Mouse (Mus musculus): ENCODE data around the gene Fstl5.
"Not testable (repeated sequence)": the region's sequence is repeated elsewhere in the genome, so short reads cannot be mapped to it uniquely, and the experiment has no call there.

Gene Fstl5

DNA sequence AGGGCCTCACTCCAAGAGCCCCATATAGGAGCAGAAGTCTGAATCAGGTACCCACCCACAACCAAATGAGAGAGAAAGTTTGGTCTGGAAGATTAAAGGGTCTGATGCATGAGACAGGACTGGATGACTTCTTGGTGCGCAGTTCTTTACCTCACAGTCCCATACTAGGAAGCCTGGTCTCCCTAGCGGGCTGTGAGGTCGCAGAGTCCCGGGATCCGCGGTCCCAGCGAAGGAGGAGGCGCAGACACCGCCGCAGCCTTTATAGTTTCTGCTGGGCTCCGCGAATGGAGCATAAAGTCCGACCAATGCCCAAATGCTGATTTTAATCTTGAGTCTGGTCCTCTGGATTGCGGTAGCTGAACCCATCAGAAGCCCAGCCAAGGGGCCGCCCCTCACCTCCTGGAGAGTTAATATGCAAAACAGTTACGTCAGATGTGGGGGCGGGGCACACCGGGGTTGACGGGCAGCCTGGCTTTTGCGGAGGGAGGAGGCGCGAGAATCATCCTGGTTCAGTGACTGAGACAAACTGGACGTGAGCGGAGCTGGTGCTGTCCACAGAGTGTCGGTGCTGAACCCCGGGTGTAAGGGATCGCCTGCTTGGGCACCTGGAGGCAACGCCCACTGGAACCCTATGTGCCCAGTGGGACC lies at the start of gene Fstl5:
TSS of gene Fstl5 (plus strand) at position 211 of the 648 bp plus-strand sequence.
- DNase-seq (ENCODE audit: low spot score in 2 of 2), result peak; percentile 66 to 73

DNA sequence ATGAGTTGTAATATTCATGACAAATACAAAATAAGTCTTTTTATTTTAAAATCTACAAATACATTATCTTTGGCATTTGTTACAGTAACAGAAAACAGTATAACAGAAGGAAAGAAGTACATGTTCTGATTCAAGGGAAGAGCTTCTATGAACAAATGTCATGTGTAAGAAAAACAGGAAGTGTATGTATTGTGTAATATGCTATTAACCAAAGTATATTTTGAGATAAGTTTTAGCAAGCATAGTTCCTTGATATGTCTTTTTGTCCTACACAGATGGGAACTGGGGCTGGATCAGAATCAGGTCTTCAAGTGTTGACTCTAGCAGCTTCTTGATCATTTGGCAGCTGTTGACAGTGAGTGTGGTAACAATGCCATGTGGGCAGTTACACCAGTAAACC lies 48.5 kb upstream of the Fstl5 start:
- no peak for DNase-seq (ENCODE audit: low spot score in 2 of 2)

DNA sequence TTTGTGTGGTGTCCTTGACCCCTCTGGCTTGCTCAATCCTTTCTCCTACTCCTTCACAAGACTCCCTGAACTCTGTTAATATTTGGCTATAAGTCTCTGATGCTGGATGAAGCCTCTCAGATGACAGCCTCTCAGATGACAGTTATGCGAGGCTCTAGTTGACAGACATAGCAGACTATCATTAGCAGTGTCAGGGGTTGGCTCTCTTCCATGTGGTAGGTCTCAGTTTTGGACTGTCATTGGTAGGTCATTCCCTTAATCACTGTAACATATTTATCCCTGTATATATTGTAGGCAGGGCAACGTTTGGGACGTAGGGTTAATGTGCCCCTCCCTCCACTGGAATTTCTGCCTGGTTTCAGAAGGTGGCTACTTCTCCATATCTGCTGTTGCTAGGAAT lies 22.9 kb upstream of the Fstl5 start:
- DNase-seq (ENCODE audit: low spot score in 2 of 2), result no peak

GRCm38 (mm10) chr3:76061996-76062395 lies 12.1 kb upstream of the Fstl5 start:
- DNase-seq (ENCODE audit: low spot score in 2 of 2), result no peak

GRCm38 (mm10) chr3:76067920-76068319 lies 6.2 kb upstream of the Fstl5 start:
- DNase-seq (ENCODE audit: low spot score in 2 of 2), result no peak

GRCm38 (mm10) chr3:76072826-76073225 lies 1.2 kb upstream of the Fstl5 start:
- DNase-seq (ENCODE audit: low spot score in 2 of 2), result no peak

DNA sequence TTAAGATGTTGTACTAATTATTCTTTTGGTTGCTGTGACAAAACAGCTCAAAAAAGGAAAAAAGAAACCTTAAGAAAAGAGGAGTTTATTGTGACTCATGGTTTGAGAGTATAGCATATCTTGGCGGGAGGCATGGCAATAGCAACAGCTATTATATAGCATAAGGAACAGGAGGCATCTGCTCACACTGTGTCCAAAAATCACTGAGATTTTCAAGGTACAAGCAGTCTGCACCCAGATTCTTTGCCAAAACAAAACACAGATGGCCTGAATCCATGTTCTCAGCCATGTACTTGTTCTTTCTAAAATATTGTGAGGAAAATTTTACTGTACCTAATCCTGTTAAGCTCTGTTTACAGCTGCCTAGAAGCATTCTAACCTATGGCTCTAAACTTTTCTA lies 66.4 kb downstream of the Fstl5 start:
- DNase-seq (ENCODE audit: low spot score in 2 of 2), result no peak

DNA sequence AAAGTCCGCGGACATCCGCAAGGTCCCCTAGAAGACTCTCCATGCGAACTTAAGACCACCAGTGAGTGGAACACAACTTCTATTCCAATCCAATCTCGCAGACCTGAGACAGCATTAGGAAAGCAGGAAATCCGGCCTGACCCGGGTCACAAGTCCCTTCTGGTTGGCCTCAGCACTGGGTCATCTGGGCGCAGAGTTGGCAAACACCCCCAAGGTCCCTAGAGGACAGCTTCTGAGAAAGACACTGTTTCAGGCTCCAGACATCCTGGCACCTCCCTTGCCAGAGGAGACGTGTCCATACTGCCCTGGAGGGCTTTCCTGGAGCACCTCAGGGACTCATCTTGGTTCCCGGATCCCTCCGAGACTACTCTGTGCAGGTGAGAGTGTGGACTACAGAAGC lies 73.8 kb downstream of the Fstl5 start:
- DNase-seq (ENCODE audit: low spot score in 2 of 2), result no peak

DNA sequence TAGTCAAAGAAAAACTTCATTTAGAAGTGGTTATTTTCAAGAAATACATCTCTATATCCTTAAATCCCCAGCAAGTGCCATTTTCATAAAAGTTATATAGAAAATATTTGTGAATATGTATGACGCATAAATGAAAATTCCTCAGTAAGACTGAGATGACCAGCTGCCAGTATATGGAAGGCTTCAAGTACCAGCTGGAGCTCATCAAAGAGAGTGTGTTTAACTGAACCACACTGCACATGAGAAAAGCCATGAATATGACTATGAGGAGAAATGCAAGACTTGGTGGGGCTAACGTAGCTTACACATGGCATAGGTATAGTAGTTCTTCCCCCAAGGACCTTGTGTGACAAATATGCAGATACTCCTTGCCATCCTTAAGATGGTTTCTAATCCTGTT lies 164.8 kb downstream of the Fstl5 start:
- no peak for DNase-seq (ENCODE audit: low spot score in 2 of 2)

GRCm38 (mm10) chr3:76251385-76251784 lies 177.3 kb downstream of the Fstl5 start:
- no peak for DNase-seq (ENCODE audit: low spot score in 2 of 2)

DNA sequence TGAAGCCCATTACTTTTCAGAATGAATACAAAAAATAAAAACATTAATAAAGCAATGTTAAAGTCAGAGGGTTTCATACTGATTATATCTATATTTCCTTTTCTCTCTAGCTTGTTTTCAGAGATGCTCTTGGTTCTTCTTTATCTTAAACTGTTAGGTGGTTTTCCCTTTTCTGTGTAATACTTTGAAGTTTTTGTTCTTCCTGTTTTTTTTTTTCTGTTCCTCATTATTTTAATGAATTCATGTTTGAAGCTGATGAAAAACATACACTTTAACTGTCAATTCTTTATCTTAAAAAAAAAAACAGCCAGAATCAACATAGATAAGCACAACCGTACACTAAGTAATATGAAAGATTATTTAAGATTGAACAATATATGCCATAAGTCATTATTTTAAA lies 218.9 kb downstream of the Fstl5 start:
- no peak for DNase-seq (ENCODE audit: low spot score in 2 of 2)

GRCm38 (mm10) chr3:76294394-76294793 lies 220.3 kb downstream of the Fstl5 start:
- DNase-seq (ENCODE audit: low spot score in 2 of 2), result no peak

DNA sequence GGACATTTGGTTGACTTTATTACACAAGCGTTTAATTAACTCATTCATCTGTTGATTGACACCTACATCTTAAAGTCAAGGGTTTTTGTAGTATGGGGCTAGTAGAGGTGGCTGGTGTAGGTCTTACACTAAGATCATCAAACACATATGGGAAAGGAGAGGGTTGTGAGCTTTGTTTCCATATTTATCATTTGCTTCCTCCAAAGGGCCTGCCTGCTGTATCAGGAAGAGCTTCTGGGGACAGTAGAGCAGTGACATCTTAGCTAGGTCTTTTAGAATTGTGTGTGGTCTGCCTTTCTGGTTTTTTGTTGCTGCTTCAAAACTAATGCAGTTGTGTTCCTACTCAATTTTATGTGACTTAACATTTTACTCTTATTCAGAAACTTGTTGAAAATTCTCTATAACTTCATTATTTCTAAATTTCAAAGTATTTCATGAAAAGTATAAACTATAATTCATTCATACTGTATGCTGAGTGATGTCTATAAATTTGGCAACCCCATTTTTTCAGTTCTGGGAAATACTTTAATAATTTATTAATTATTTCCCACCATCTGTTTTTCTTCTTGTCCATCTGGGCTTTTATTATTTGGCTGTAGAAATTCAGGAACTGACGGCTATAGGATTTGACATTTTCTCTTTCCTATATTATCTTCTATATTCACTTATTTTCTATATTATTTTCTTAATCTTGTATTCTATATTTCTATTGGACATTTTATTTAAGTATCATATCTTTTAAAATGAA lies 227.1 kb downstream of the Fstl5 start:
- no peak for DNase-seq (ENCODE audit: low spot score in 2 of 2)

DNA sequence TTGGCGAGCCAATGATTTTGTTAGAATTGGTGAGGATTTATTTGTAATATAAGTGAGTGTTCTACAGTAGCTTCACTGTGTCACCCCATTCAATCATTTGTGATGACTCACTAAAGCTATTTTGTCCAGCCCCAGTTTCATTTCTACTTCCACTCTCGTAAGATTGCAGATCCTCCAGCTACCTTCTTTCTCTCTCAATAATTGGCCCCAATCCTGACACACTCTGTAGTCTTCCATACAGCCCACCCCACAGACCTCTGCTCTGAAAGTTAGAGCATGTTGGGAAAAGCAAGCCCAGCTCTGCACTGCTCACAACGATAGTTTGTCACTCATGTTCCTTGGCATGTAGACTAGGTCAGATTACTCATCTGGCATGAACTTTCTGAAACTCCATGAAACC lies 242.9 kb downstream of the Fstl5 start:
- DNase-seq (ENCODE audit: low spot score in 2 of 2), result no peak

- DNase-seq (ENCODE audit: low spot score in 2 of 2), result no peak
Measured at GRCm38 (mm10) chr3:76319531-76319930, 245.5 kb downstream of the Fstl5 start.

DNA sequence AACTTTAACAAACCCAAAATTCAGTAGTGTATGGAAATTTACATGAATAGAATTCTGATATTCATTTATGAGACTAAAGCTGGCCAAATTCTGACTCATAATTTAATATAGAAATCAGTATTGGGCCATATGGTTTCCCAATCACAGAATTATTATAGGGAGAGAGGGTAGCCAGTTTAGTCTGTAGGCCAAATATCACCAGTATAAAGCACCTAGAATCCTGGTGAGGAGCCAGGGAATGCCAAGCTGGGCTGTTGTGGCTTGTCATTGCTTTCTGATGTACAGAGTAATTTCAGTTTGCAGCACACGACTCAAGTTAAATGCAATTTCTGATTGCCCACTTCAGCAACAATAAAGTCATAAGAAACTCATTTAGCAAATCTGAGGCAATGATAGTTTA lies 248.4 kb downstream of the Fstl5 start:
- no peak for DNase-seq (ENCODE audit: low spot score in 2 of 2)

- no peak for DNase-seq (ENCODE audit: low spot score in 2 of 2)
Measured at GRCm38 (mm10) chr3:76336922-76337321, 262.9 kb downstream of the Fstl5 start.

- DNase-seq (ENCODE audit: low spot score in 2 of 2), result no peak
Measured at GRCm38 (mm10) chr3:76367000-76367399, 292.9 kb downstream of the Fstl5 start.

DNA sequence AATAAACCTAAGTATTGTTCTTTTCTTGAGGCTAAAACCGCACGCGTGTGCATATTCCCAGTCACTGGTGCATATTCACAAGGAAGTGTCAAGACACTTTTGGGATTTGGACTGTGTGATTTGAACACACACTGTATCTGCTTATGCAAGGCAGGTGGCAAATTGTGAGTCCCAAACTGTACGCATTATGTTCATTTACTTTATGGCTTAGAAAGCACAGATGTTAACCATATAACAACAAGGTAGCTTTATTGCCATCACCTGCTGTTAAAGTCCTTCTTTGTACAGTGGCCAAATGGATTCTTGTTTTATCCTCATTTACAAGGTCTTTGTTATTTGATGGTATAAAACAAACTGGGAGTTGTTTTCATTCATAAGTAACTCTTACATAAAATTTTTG lies 295.8 kb downstream of the Fstl5 start:
- no peak for DNase-seq (ENCODE audit: low spot score in 2 of 2)

DNA sequence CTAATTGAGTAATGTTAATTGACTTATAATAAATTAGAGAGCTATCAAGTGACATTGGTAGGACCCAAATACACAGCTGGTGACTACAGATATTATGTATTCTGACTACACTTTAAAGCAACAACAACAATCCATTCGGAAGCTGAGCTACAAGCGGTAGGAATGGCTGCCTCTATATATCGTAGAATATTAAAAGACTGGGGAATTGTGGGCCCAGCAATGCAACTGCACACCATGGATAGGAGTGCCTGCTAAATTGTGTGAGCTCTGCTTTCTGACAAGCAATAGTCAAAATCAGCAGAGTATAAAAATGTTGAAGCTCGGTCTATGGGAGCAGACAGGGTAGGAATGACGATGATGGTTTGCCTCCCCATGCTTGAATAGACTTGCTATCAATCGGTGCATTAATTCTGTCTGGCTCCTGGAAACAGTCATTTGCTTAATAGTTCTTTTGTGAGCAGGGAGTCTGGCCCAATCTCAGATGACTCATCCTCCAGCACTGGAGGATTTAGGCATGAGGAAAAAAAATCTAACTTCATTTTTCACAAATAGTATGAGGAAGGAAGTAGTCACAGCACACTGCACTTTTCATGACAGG lies 354.8 kb downstream of the Fstl5 start:
- no peak for DNase-seq (ENCODE audit: low spot score in 2 of 2)

DNA sequence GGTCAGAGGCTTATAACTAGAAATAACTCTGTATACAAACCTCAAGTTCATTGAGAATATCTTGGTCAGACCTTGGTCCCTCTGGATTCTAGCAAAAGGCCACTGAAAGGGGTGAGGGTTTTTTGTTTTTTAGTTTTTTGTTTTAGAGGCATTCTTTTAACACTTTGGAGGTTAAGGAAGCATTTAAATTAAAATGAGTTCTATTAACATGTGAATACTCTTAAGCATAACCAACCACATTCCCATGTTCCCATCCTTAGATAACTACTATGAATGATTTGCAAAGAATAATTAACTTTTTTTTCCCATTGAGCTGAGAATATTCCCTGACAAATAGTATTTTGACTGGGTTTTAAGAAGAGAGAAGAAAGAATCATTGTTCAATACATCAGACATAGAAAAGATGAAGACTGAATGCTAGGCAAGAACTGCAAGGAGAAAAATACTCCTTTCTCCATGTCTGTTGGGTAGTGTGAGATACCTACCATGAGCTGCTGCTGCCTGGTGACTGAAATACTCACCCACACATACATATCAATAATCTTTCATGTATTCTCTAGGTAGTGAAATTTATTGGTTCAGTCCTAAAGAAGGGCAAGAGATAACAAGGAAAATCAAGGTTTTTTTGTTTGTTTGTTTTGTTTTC lies 393.3 kb downstream of the Fstl5 start:
- no peak for DNase-seq (ENCODE audit: low spot score in 2 of 2)

GRCm38 (mm10) chr3:76468147-76468546 lies 394.1 kb downstream of the Fstl5 start:
- no peak for DNase-seq (ENCODE audit: low spot score in 2 of 2)

- not testable (repeated sequence) for DNase-seq (ENCODE audit: low spot score in 2 of 2)
Measured at GRCm38 (mm10) chr3:76507891-76508290, 433.8 kb downstream of the Fstl5 start.

Data from frontal cortex, postnatal 14 days (tissue).